Mouse (Mus musculus) MEL (cell line): ENCODE measurements around the gene Nfatc3. TPM values are rescaled to one million over a fixed set of nuclear protein-coding genes. Genes with fewer than 3 reads are reported as not detected.
A peak's percentile ranks its signal among the peaks of the same experiment; 100 is the strongest.

ENCODE experiments used
- DNase-seq: peaks from one replicate; pipeline ENCODE4 v3.0.0; 2011; ENCODE audit warnings: low read depth, low spot score
- H3K27ac ChIP-seq: 2 replicates; pipeline ENCODE4 v1.5.1; 2012; ENCODE audit warnings: low read depth, mild to moderate bottlenecking, control low read depth, low read length, moderate library complexity; ENCODE audit not compliant: control insufficient read depth
- H3K27me3 ChIP-seq, 2 experiments: fragments of 150-350 bp in 1 of 2; sonication (generic) in 1 of 2; 2 replicates each; pipeline ENCODE4 v1.6.1; 2012; ENCODE audit warnings: low read length in 2 of 2, mild to moderate bottlenecking in 2 of 2, improper control_type of control experiment in 1 of 2, moderate library complexity in 1 of 2; ENCODE audit not compliant: insufficient read depth in 2 of 2, control insufficient read depth in 1 of 2
- H3K36me3 ChIP-seq, 2 experiments: 2 replicates each; pipeline ENCODE4 v1.6.1; 2012 to 2014; ENCODE audit warnings: low read length in 2 of 2, improper control_type of control experiment in 1 of 2, inconsistent platforms in 1 of 2, mild to moderate bottlenecking in 1 of 2; ENCODE audit not compliant: insufficient read depth in 2 of 2, control insufficient read depth in 1 of 2
- H3K4me1 ChIP-seq, 2 experiments: fragments of 150-350 bp in 1 of 2; sonication (generic) in 1 of 2; 2 replicates each; pipeline ENCODE4 v1.6.1; 2012; ENCODE audit warnings: low read length in 2 of 2, improper control_type of control experiment in 1 of 2, mild to moderate bottlenecking in 1 of 2; ENCODE audit not compliant: insufficient read depth in 2 of 2, control insufficient read depth in 1 of 2
- H3K4me3 ChIP-seq, 2 experiments: fragments of 150-350 bp in 1 of 2; sonication (generic) in 1 of 2; 2 replicates each; pipeline ENCODE4 v1.5.1; 2012; ENCODE audit warnings: low read depth in 2 of 2, low read length in 2 of 2, mild to moderate bottlenecking in 2 of 2, moderate library complexity in 2 of 2, control low read depth in 1 of 2, improper control_type of control experiment in 1 of 2; ENCODE audit not compliant: control insufficient read depth in 1 of 2, insufficient read depth in 1 of 2
- H3K79me2 ChIP-seq: 2 replicates; pipeline ENCODE4 v1.6.1; 2012; ENCODE audit warnings: mild to moderate bottlenecking, low read length, moderate library complexity; ENCODE audit not compliant: control insufficient read depth, poor library complexity, insufficient read depth
- H3K9ac ChIP-seq: 2 replicates; pipeline ENCODE4 v1.6.1; 2012; ENCODE audit warnings: low read depth, mild to moderate bottlenecking, control low read depth, low read length, moderate library complexity; ENCODE audit not compliant: control insufficient read depth, poor library complexity, severe bottlenecking
- H3K9me3 ChIP-seq: fragments of 150-350 bp; sonication (generic); replicated peaks from 2 replicates; pipeline ENCODE4 v1.6.1; 2012; ENCODE audit warnings: mild to moderate bottlenecking, low read length, improper control_type of control experiment, moderate library complexity; ENCODE audit not compliant: insufficient read depth
- BHLHE40 ChIP-seq: IDR thresholded peaks from 2 replicates; pipeline ENCODE4 v1.6.1; 2012; ENCODE audit warnings: low read depth, mild to moderate bottlenecking, inconsistent platforms, low read length, improper control_type of control experiment, borderline replicate concordance
- CTCF ChIP-seq, 3 experiments: IDR thresholded peaks in 2 of 3; conservative IDR thresholded peaks in 1 of 3; 2 replicates each; pipeline ENCODE4 v1.5.1; 2011 to 2012; ENCODE audit warnings: low read length in 3 of 3, low read depth in 2 of 3, mild to moderate bottlenecking in 2 of 3, improper control_type of control experiment in 1 of 3, inconsistent platforms in 1 of 3, mixed read lengths in 1 of 3, moderate library complexity in 1 of 3; ENCODE audit not compliant: control insufficient read depth in 1 of 3, insufficient read depth in 1 of 3, poor library complexity in 1 of 3, severe bottlenecking in 1 of 3
- E2F4 ChIP-seq: IDR thresholded peaks from 2 replicates; pipeline ENCODE4 v1.6.1; 2011; ENCODE audit warnings: low read depth, low read length, improper control_type of control experiment, borderline replicate concordance
- EP300 ChIP-seq, 2 experiments: IDR thresholded peaks; 2 replicates each; pipeline ENCODE4 v1.6.1; 2011; ENCODE audit warnings: improper control_type of control experiment in 2 of 2, low read length in 2 of 2, low read depth in 1 of 2, mild to moderate bottlenecking in 1 of 2
- KAT2A ChIP-seq: conservative IDR thresholded peaks from 2 replicates; pipeline ENCODE4 v1.6.1; 2012; ENCODE audit warnings: low read depth, low read length, improper control_type of control experiment, inconsistent platforms
- MAX ChIP-seq: IDR thresholded peaks from 2 replicates; pipeline ENCODE4 v1.6.1; 2011; ENCODE audit warnings: low read length, improper control_type of control experiment
- MYB ChIP-seq: IDR thresholded peaks from 2 replicates; pipeline ENCODE4 v1.6.1; 2011; ENCODE audit warnings: mild to moderate bottlenecking, low read depth, low read length, improper control_type of control experiment
- MYC ChIP-seq: IDR thresholded peaks from 2 replicates; pipeline ENCODE4 v1.6.1; 2011; ENCODE audit warnings: low read depth, mild to moderate bottlenecking, low read length, improper control_type of control experiment, moderate library complexity
- POLR2A ChIP-seq, 2 experiments: IDR thresholded peaks; 2 replicates each; pipeline ENCODE4 v1.6.1; 2011 to 2012; ENCODE audit warnings: low read length in 2 of 2, mild to moderate bottlenecking in 2 of 2, control low read depth in 1 of 2, improper control_type of control experiment in 1 of 2, low read depth in 1 of 2, moderate library complexity in 1 of 2; ENCODE audit not compliant: control insufficient read depth in 1 of 2, insufficient read depth in 1 of 2, poor library complexity in 1 of 2
- POLR2AphosphoS5 ChIP-seq: IDR thresholded peaks from 2 replicates; pipeline ENCODE4 v1.6.1; 2012; ENCODE audit warnings: low read depth, borderline replicate concordance, mild to moderate bottlenecking, inconsistent platforms, low read length, moderate library complexity, mixed read lengths
- RCOR1 ChIP-seq: IDR thresholded peaks from 2 replicates; pipeline ENCODE4 v1.6.1; 2012; ENCODE audit warnings: low read depth, mild to moderate bottlenecking, inconsistent platforms, low read length, improper control_type of control experiment
- SMC3 ChIP-seq: IDR thresholded peaks from 2 replicates; pipeline ENCODE4 v1.6.1; 2011; ENCODE audit warnings: low read depth, low read length, improper control_type of control experiment
- TCF12 ChIP-seq: IDR thresholded peaks from 2 replicates; pipeline ENCODE4 v1.6.1; 2014; ENCODE audit warnings: low read depth, mild to moderate bottlenecking, inconsistent platforms, low read length, improper control_type of control experiment, moderate library complexity
- polyA plus RNA-seq, 2 experiments: library from polyadenylated mRNA; stranded (reverse) in 1 of 2; unstranded in 1 of 2; fragments of >175 nt in 1 of 2; fragments of >200 nt in 1 of 2; gene quantifications; 2 replicates each; pipeline versions ENCODE4 v1.2.1 to v1.2.4; 2012; ENCODE audit warnings: low replicate concordance in 2 of 2, low read depth in 1 of 2; ENCODE audit not compliant: insufficient read length in 2 of 2, insufficient read depth in 1 of 2, missing spikeins in 1 of 2
- total RNA-seq: library from RNA; depleted of rRNA; stranded (reverse); fragments of 300-350 nt; gene quantifications from 2 replicates; pipeline ENCODE4 v1.2.3, GENCODE M21; 2012

The Nfatc3 gene
- total and polyA plus RNA-seq, 3 experiments, result 14.4 to 59.3 (median 50.2) TPM

DNA sequence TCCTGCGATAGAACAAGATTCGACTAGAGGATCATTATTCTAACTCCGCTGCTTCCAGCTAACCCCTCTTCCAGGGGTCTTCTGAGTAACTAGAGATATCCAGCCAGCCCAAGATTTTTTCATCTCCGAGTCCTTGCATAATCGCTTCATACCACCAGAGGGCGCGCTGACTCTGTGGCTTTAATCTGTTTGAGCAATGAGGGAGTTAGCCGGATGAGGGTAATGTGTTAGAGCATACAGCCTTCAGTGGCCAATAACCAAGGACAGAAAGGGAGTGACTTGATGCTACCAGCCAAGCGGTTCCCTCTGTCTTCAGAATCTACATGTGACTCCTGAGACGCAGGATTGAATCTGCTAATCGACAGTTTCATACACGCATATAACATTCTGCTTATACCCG, 82.1 kb downstream of the Nfatc3 start (continued):
- TF ChIP-seq MYC (peak; percentile 78), SMC3 (peak; percentile 98), TCF12 (peak; percentile 11; the same call in 1 of the 2 replicates), POLR2AphosphoS5 (no peak), MYB (no peak), KAT2A (no peak), BHLHE40 (no peak), CTCF (IDR thresholded peaks at IDR 0.05 in 2 of 3, conservative IDR thresholded peaks at IDR 0.05 in 1 of 3; ENCODE audit: control insufficient read depth in 1 of 3, insufficient read depth in 1 of 3, low read depth in 2 of 3, low read length in 3 of 3, poor library complexity in 1 of 3, severe bottlenecking in 1 of 3) (peak; percentile 91 to 99 (median 91)), E2F4 (no peak), RCOR1 (0 out of 2 replicates have a peak, but pooled peaks have one; percentile 42)

DNA sequence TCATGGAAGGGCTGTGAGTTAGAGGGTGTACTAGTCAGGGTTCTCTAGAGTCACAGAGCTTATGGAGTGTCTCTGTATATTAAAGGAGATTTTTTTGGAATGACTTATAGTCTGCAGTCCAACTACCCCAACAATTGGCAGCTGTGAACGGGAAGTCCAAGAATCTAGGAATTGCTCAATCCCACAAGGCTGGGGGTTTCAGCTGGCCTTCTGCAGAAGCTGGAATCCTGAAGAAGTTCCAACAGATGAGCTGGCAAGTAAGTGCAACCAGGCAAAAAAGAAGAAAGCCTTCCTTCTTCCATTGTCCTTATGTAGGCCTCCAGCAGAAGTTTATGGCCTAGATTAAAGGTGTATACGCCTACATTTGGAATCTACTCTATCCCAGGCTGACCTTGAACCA, 86.7 kb downstream of the Nfatc3 start:
- no peaks in the 10 kb centered on the region; the same call in 1 of the 2 replicates for H3K79me2 ChIP-seq
- no peak overlapping the region for H3K9ac ChIP-seq
- H3K27ac ChIP-seq, result no peak overlapping the region
- H3K4me1 ChIP-seq, result peaks cover 0 to 24% of the 10 kb centered on the region in 2 experiments; a peak in 3 of 4 replicates
- no peak for TF ChIP-seq CTCF (IDR thresholded peaks at IDR 0.05 in 2 of 3, conservative IDR thresholded peaks at IDR 0.05 in 1 of 3; ENCODE audit: control insufficient read depth in 1 of 3, insufficient read depth in 1 of 3, low read depth in 2 of 3, low read length in 3 of 3, poor library complexity in 1 of 3, severe bottlenecking in 1 of 3)
- no peak for TF ChIP-seq POLR2A (IDR thresholded peaks at IDR 0.05; ENCODE audit: control insufficient read depth in 1 of 2, insufficient read depth in 1 of 2, low read depth in 1 of 2, low read length in 2 of 2, poor library complexity in 1 of 2)
- no peak overlapping the region for H3K4me3 ChIP-seq
- H3K27me3 ChIP-seq, result no peaks in the 10 kb centered on the region
- no peak for DNase-seq
- peaks cover 0 to 16% of the 10 kb centered on the region in 2 experiments; a peak in 2 of 4 replicates for H3K36me3 ChIP-seq
- no peaks in the 10 kb centered on the region for H3K9me3 ChIP-seq

GRCm38 (mm10) chr8:106146014-106146413, 87.4 kb downstream of the Nfatc3 start:
- Histone ChIP-seq H3K9me3 (no peaks in the 10 kb centered on the region), H3K27me3 (no peaks in the 10 kb centered on the region), H3K4me3 (no peak overlapping the region), H3K4me1 (peaks cover 0 to 26% of the 10 kb centered on the region in 2 experiments; a peak in 3 of 4 replicates), H3K36me3 (peaks cover 0 to 19% of the 10 kb centered on the region in 2 experiments; a peak in 2 of 4 replicates), H3K79me2 (peaks cover 2% of the 10 kb centered on the region; the same call in 1 of the 2 replicates), H3K9ac (peak overlapping the region; percentile 7; the same call in 1 of the 2 replicates), H3K27ac (no peak overlapping the region; the same call in 1 of the 2 replicates)
- peak; percentile 80 for DNase-seq
- TF ChIP-seq MAX (no peak), EP300 (IDR thresholded peaks at IDR 0.05; ENCODE audit: low read depth in 1 of 2, low read length in 2 of 2) (peak; percentile 20 to 30; a peak in 1 of 4 replicates), MYC (peak; percentile 60)
